ENCODE assay signal across 8 mouse cellular contexts in genomic region chr7:80882830-80883505, GRCm38 (mm10). TPM values are rescaled to one million over a fixed set of nuclear protein-coding genes. Genes with fewer than 3 reads are reported as not detected.
A peak's percentile ranks its signal among the peaks of the same experiment; 100 is the strongest.
DNase-seq lines count a peak whose midpoint lies in the region; ATAC-seq and TF ChIP-seq lines count a peak whose summit lies in the region.

No protein-coding gene starts in this region.

- H3K27me3 ChIP-seq in ES-Bruce4 (ENCODE audit: control insufficient read depth, insufficient read depth, low read length, poor library complexity, severe bottlenecking), result no peaks in the 10 kb centered on the region
- no peaks in the 10 kb centered on the region for H3K27me3 ChIP-seq in forebrain, embryonic 11.5 days (ENCODE audit: control insufficient read depth, insufficient read depth, low read length)

- DNase-seq in c-Kit-positive CD71-positive TER-119-negative erythroid progenitor cells, embryonic 14.5 days (ENCODE audit: low read depth), result peak; percentile 73
- no peak for DNase-seq in forebrain, embryonic 11.5 days (ENCODE audit: low spot score)
- peak; percentile 47 for DNase-seq in hindlimb bud, embryonic 11.5 days (ENCODE audit: extremely low spot score, low read depth, low spot score)
- peak; percentile 54 to 71 for DNase-seq in left cerebral cortex, adult 2 months (ENCODE audit: extremely low spot score in 1 of 2, low spot score in 2 of 2)
- peak; percentile 70 for DNase-seq in right cerebral cortex, postnatal 14 days
- no peak for DNase-seq in gastrocnemius, postnatal 36 days

- no peaks in the 10 kb centered on the region for H3K9me3 ChIP-seq in ES-Bruce4 (replicated peaks; ENCODE audit: control insufficient read depth, insufficient read depth, low read length, poor library complexity, severe bottlenecking)
- H3K9me3 ChIP-seq in forebrain, embryonic 11.5 days (ENCODE audit: control insufficient read depth, low read length), result no peaks in the 10 kb centered on the region

- H3K9ac ChIP-seq in ES-Bruce4 (ENCODE audit: low read depth, poor library complexity, severe bottlenecking), result no peak overlapping the region; the same call in 1 of the 2 replicates
- H3K9ac ChIP-seq in forebrain, embryonic 11.5 days (ENCODE audit: low read length), result no peak overlapping the region

- TF ChIP-seq CTCF in ES-Bruce4 (IDR thresholded peaks at IDR 0.05; ENCODE audit: low read depth, low read length), result peak; percentile 67
- TF ChIP-seq CTCF in left cerebral cortex, adult 2 months (IDR thresholded peaks at IDR 0.05), result peak; percentile 58

- TF ChIP-seq EP300 in ES-Bruce4 (IDR thresholded peaks at IDR 0.05; ENCODE audit: insufficient read depth, low read depth, low read length), result no peak

- H3K4me2 ChIP-seq in forebrain, embryonic 11.5 days (ENCODE audit: low read depth, low read length, severe bottlenecking), result 0 out of 2 replicates have a peak overlapping the region, but pooled peaks have one; percentile 15

- H3K27ac ChIP-seq in ES-Bruce4 (ENCODE audit: insufficient read depth, low read length), result no peak overlapping the region
- H3K27ac ChIP-seq in forebrain, embryonic 11.5 days (ENCODE audit: low read depth, low read length), result no peak overlapping the region
- H3K27ac ChIP-seq in left cerebral cortex, adult 2 months, result no peak overlapping the region

- intact Hi-C loops in left cerebral cortex, adult 2 months (cut with DNase I), result loop anchor here (10.0 kb wide), 2 partner anchors 272 to 462 kb away; partner anchors contain the start of gene Rps17
- intact Hi-C loops in gastrocnemius, postnatal 36 days (cut with DNase I), result loop anchor here (5.0 to 10.0 kb wide), 2 partner anchors 274 to 432 kb away; no protein-coding TSS in a partner anchor

- no peak for TF ChIP-seq POLR2A in ES-Bruce4 (IDR thresholded peaks at IDR 0.05; ENCODE audit: insufficient read depth, low read length)

- no peaks in the 10 kb centered on the region for H3K36me3 ChIP-seq in ES-Bruce4 (ENCODE audit: control insufficient read depth, insufficient read depth, low read length, poor library complexity, severe bottlenecking)
- no peaks in the 10 kb centered on the region for H3K36me3 ChIP-seq in forebrain, embryonic 11.5 days (ENCODE audit: control insufficient read depth, insufficient read depth, low read length)

- peaks cover 3% of the 10 kb centered on the region for H3K4me1 ChIP-seq in ES-Bruce4 (ENCODE audit: control insufficient read depth, insufficient read depth, low read length)
- H3K4me1 ChIP-seq in forebrain, embryonic 11.5 days (replicated peaks; ENCODE audit: control insufficient read depth, insufficient read depth, low read length), result no peaks in the 10 kb centered on the region

- H3K4me3 ChIP-seq in ES-Bruce4 (ENCODE audit: low read depth, low read length), result peak overlapping the region; percentile 38
- H3K4me3 ChIP-seq in forebrain, embryonic 11.5 days (ENCODE audit: low read depth, low read length), result no peak overlapping the region
- H3K4me3 ChIP-seq in left cerebral cortex, adult 2 months, result peak overlapping the region; percentile 24; the same call in 1 of the 2 replicates

- WGBS in forebrain, embryonic 11.5 days, result 30% methylated on average over 14 of the region's 14 CpGs

- peak; percentile 55 for ATAC-seq in forebrain, embryonic 11.5 days (replicated peaks; ENCODE audit: low FRiP score)
- ATAC-seq in megakaryocyte, adult 5-6 weeks (ENCODE audit: poor library complexity, severe bottlenecking), result peak; percentile 95

RNA-seq across cellular contexts. Expression of gene Wdr73, which starts 18.1 kb away (rescaled TPM):
- 35.9 and 39.3 TPM in 2 replicates for polyA plus RNA-seq in ES-Bruce4 (2011; ENCODE audit: insufficient read depth, insufficient read length, low read depth, missing spikeins)
- 40.5 and 41.6 TPM in 2 replicates for polyA plus RNA-seq in forebrain, embryonic 11.5 days (2014; fragmentation: Nextera tagmentation; extraction: Ambion mirVana)
- 10 to 100 TPM; 23.3 to 25.6 TPM for total RNA-seq in left cerebral cortex, adult 2 months (2021)
- total RNA-seq in megakaryocyte, adult 5-6 weeks (2015), result 5.8 and 6.0 TPM in 2 replicates
- 6.4 and 9.7 TPM in 2 replicates for total RNA-seq in megakaryocyte, adult 5-6 weeks (2017)
- total RNA-seq in gastrocnemius, postnatal 36 days (2021), result 1 to 10 TPM; 2.9 to 4.3 TPM

RNA-seq across cellular contexts. Expression of gene Nmb, which starts 21.9 kb away (rescaled TPM):
- 5.2 and 6.0 TPM in 2 replicates for polyA plus RNA-seq in ES-Bruce4 (2011; ENCODE audit: insufficient read depth, insufficient read length, low read depth, missing spikeins)
- polyA plus RNA-seq in forebrain, embryonic 11.5 days (2014; fragmentation: Nextera tagmentation; extraction: Ambion mirVana), result 7.3 and 8.6 TPM in 2 replicates
- 1 to 10 TPM; 4.5 to 6.7 TPM for total RNA-seq in left cerebral cortex, adult 2 months (2021)
- 6.1 and 9.2 TPM in 2 replicates for total RNA-seq in megakaryocyte, adult 5-6 weeks (2015)
- 0.59 and 1.3 TPM in 2 replicates for total RNA-seq in megakaryocyte, adult 5-6 weeks (2017)
- total RNA-seq in gastrocnemius, postnatal 36 days (2021), result 1 to 10 TPM; 5.2 to 5.4 TPM

RNA-seq across cellular contexts. Expression of gene Zscan2, which starts 22.2 kb away (rescaled TPM):
- polyA plus RNA-seq in ES-Bruce4 (2011; ENCODE audit: insufficient read depth, insufficient read length, low read depth, missing spikeins), result 4.5 and 4.9 TPM in 2 replicates
- 3.3 and 3.8 TPM in 2 replicates for polyA plus RNA-seq in forebrain, embryonic 11.5 days (2014; fragmentation: Nextera tagmentation; extraction: Ambion mirVana)
- 10 to 100 TPM; 15.9 to 16.5 TPM for total RNA-seq in left cerebral cortex, adult 2 months (2021)
- total RNA-seq in megakaryocyte, adult 5-6 weeks (2015), result 1.6 and 2.0 TPM in 2 replicates
- 1.5 and 2.9 TPM in 2 replicates for total RNA-seq in megakaryocyte, adult 5-6 weeks (2017)
- total RNA-seq in gastrocnemius, postnatal 36 days (2021), result 1 to 10 TPM; 1.3 TPM

RNA-seq across cellular contexts. Expression of gene Iqgap1, which starts 57.2 kb away (rescaled TPM):
- polyA plus RNA-seq in ES-Bruce4 (2011; ENCODE audit: insufficient read depth, insufficient read length, low read depth, missing spikeins), result 215 and 222 TPM in 2 replicates
- 28.0 and 29.1 TPM in 2 replicates for polyA plus RNA-seq in forebrain, embryonic 11.5 days (2014; fragmentation: Nextera tagmentation; extraction: Ambion mirVana)
- total RNA-seq in left cerebral cortex, adult 2 months (2021), result 10 to 100 TPM; 26.0 to 27.3 TPM
- 246 and 291 TPM in 2 replicates for total RNA-seq in megakaryocyte, adult 5-6 weeks (2015)
- total RNA-seq in megakaryocyte, adult 5-6 weeks (2017), result 287 and 303 TPM in 2 replicates
- 10 to 100 TPM; 15.7 to 17.2 TPM for total RNA-seq in gastrocnemius, postnatal 36 days (2021)

Comparison
In these comparisons a context has a peak if more than half of its experiments do, and no peak if none do; other contexts are left out.
1. DNase-seq: peak in c-Kit-positive CD71-positive TER-119-negative erythroid progenitor cells, embryonic 14.5 days (single experiment), hindlimb bud, embryonic 11.5 days (single experiment), left cerebral cortex, adult 2 months (2 of 2) and right cerebral cortex, postnatal 14 days (single experiment); none in forebrain, embryonic 11.5 days (single experiment) and gastrocnemius, postnatal 36 days (0 of 2).
2. RNA of gene Zscan2, which starts 22.2 kb away (total RNA-seq): 15.9 to 16.5 TPM in left cerebral cortex, adult 2 months; 1.5 to 2.9 TPM in megakaryocyte, adult 5-6 weeks and 1.3 TPM in gastrocnemius, postnatal 36 days; every median in the first group is over 4 times any median in the second.